In genomic region chr4:142138356-142139099, GRCm38 (mm10) we compare ENCODE assay signal across 15 mouse cellular contexts. TPM values are rescaled to one million over a fixed set of nuclear protein-coding genes. Genes with fewer than 3 reads are reported as not detected.
DNase-seq lines count a peak whose midpoint lies in the region; ATAC-seq lines count a peak whose summit lies in the region.
"Had no signal": no experiment of that assay in that cellular context is flagged by ENCODE, and none has a peak within 500 bp of the region (broad histone marks: within the 10 kb centered on the region; RNA-seq: fewer than 3 reads in every experiment).

No protein-coding gene starts in this region.

- H3K4me3 ChIP-seq in forebrain, embryonic 11.5 days (ENCODE audit: low read depth, low read length): no peak overlapping the region
- no peak overlapping the region for H3K4me3 ChIP-seq in forebrain, embryonic 16.5 days (replicated peaks; ENCODE audit: low read length)
- H3K4me3 ChIP-seq in hindbrain, embryonic 10.5 days: no peak overlapping the region
- H3K4me3 ChIP-seq in midbrain, embryonic 13.5 days (replicated peaks): no peak overlapping the region
- H3K4me3 ChIP-seq: embryonic facial prominence, embryonic 15.5 days; kidney, embryonic 15.5 days; left cerebral cortex, adult 2 months; liver, embryonic 12.5 days had no signal

- WGBS in forebrain, embryonic 11.5 days: 8% methylated on average over 9 of the region's 9 CpGs
- WGBS in forebrain, embryonic 16.5 days: 11% methylated on average over 9 of the region's 9 CpGs
- 18% methylated on average over 9 of the region's 9 CpGs for WGBS in hindbrain, embryonic 10.5 days
- WGBS in midbrain, embryonic 13.5 days: 9% methylated on average over 9 of the region's 9 CpGs

- no peak overlapping the region for H3K4me2 ChIP-seq in forebrain, embryonic 11.5 days (ENCODE audit: low read depth, low read length, severe bottlenecking)
- no peak overlapping the region for H3K4me2 ChIP-seq in forebrain, embryonic 16.5 days (ENCODE audit: low read length)
- no peak overlapping the region for H3K4me2 ChIP-seq in midbrain, embryonic 13.5 days (replicated peaks)
- H3K4me2 ChIP-seq: embryonic facial prominence, embryonic 15.5 days; kidney, embryonic 15.5 days; liver, embryonic 12.5 days had no signal

- H3K27me3 ChIP-seq in forebrain, embryonic 11.5 days (ENCODE audit: control insufficient read depth, insufficient read depth, low read length): no peaks in the 10 kb centered on the region
- no peaks in the 10 kb centered on the region for H3K27me3 ChIP-seq in forebrain, embryonic 16.5 days (replicated peaks; ENCODE audit: control insufficient read depth, insufficient read depth, low read length)
- peaks cover 5% of the 10 kb centered on the region; the same call in 1 of the 2 replicates for H3K27me3 ChIP-seq in hindbrain, embryonic 10.5 days (ENCODE audit: insufficient read depth, poor library complexity, severe bottlenecking)
- no peaks in the 10 kb centered on the region for H3K27me3 ChIP-seq in midbrain, embryonic 13.5 days
- H3K27me3 ChIP-seq: embryonic facial prominence, embryonic 15.5 days; kidney, embryonic 15.5 days; liver, embryonic 12.5 days had no signal

- H3K4me1 ChIP-seq in forebrain, embryonic 11.5 days (replicated peaks; ENCODE audit: control insufficient read depth, insufficient read depth, low read length): peaks cover 6% of the 10 kb centered on the region; the same call in 1 of the 2 replicates
- H3K4me1 ChIP-seq in forebrain, embryonic 16.5 days (replicated peaks; ENCODE audit: control insufficient read depth, insufficient read depth, low read length): no peaks in the 10 kb centered on the region
- peaks cover 27% of the 10 kb centered on the region for H3K4me1 ChIP-seq in hindbrain, embryonic 10.5 days (replicated peaks)
- H3K4me1 ChIP-seq in midbrain, embryonic 13.5 days (replicated peaks): peaks cover 10% of the 10 kb centered on the region
- H3K4me1 ChIP-seq: embryonic facial prominence, embryonic 15.5 days; kidney, embryonic 15.5 days; liver, embryonic 12.5 days had no signal

- H3K9ac ChIP-seq in forebrain, embryonic 11.5 days (ENCODE audit: low read length): peak overlapping the region; percentile 7; the same call in 1 of the 2 replicates
- no peak overlapping the region for H3K9ac ChIP-seq in forebrain, embryonic 16.5 days (replicated peaks; ENCODE audit: low read depth, low read length)
- H3K9ac ChIP-seq in midbrain, embryonic 13.5 days (replicated peaks): 0 out of 2 replicates have a peak overlapping the region, but pooled peaks have one; percentile 20
- H3K9ac ChIP-seq: embryonic facial prominence, embryonic 15.5 days; kidney, embryonic 15.5 days; liver, embryonic 12.5 days had no signal

- no peak overlapping the region for H3K27ac ChIP-seq in forebrain, embryonic 11.5 days (ENCODE audit: low read depth, low read length)
- H3K27ac ChIP-seq in forebrain, embryonic 16.5 days (ENCODE audit: low read length): no peak overlapping the region
- peak overlapping the region; percentile 89 for H3K27ac ChIP-seq in hindbrain, embryonic 10.5 days
- H3K27ac ChIP-seq in midbrain, embryonic 13.5 days: peak overlapping the region; percentile 51
- H3K27ac ChIP-seq: embryonic facial prominence, embryonic 15.5 days; kidney, embryonic 15.5 days; left cerebral cortex, adult 2 months; liver, embryonic 12.5 days; macrophage had no signal

- 0 out of 2 replicates have a peak, but pooled peaks have one; percentile 40 for ATAC-seq in forebrain, embryonic 11.5 days (replicated peaks; ENCODE audit: low FRiP score)
- no peak for ATAC-seq in forebrain, embryonic 16.5 days
- 0 out of 2 replicates have a peak, but pooled peaks have one; percentile 47 for ATAC-seq in midbrain, embryonic 13.5 days
- ATAC-seq: liver, embryonic 12.5 days had no signal

- H3K9me3 ChIP-seq in forebrain, embryonic 11.5 days (ENCODE audit: control insufficient read depth, low read length): no peaks in the 10 kb centered on the region
- no peaks in the 10 kb centered on the region for H3K9me3 ChIP-seq in forebrain, embryonic 16.5 days (ENCODE audit: control insufficient read depth, low read length)
- no peaks in the 10 kb centered on the region for H3K9me3 ChIP-seq in hindbrain, embryonic 10.5 days
- no peaks in the 10 kb centered on the region for H3K9me3 ChIP-seq in midbrain, embryonic 13.5 days
- H3K9me3 ChIP-seq: embryonic facial prominence, embryonic 15.5 days; kidney, embryonic 15.5 days; liver, embryonic 12.5 days had no signal

- no peaks in the 10 kb centered on the region; the same call in 1 of the 2 replicates for H3K36me3 ChIP-seq in forebrain, embryonic 11.5 days (ENCODE audit: control insufficient read depth, insufficient read depth, low read length)
- no peaks in the 10 kb centered on the region for H3K36me3 ChIP-seq in forebrain, embryonic 16.5 days (ENCODE audit: control insufficient read depth, insufficient read depth)
- H3K36me3 ChIP-seq in hindbrain, embryonic 10.5 days: peaks cover 13% of the 10 kb centered on the region
- H3K36me3 ChIP-seq in midbrain, embryonic 13.5 days: peaks cover 20% of the 10 kb centered on the region
- H3K36me3 ChIP-seq: liver, embryonic 12.5 days had no signal

- DNase-seq in forebrain, embryonic 11.5 days (ENCODE audit: low spot score): no peak
- DNase-seq in R1 (ENCODE audit: low read depth, low spot score): peak; percentile 99
- peak; percentile 69 for DNase-seq in hindbrain, embryonic 10.5 days (ENCODE audit: low spot score)
- no peak for DNase-seq in urinary bladder, postnatal 10 days (ENCODE audit: low spot score)
- no peak for DNase-seq in kidney, postnatal 10 days
- DNase-seq in natural killer cell, adult 2 months (ENCODE audit: low spot score in 2 of 2): no peak
- DNase-seq: cerebellum, adult 8-10 months; heart, postnatal 4 days had no signal

RNA-seq across cellular contexts. Expression of gene Tmem51, which starts 54.4 kb away (rescaled TPM):
- 6.3 and 8.9 TPM in 2 replicates for polyA plus RNA-seq in forebrain, embryonic 11.5 days (2014; fragmentation: Nextera tagmentation; extraction: Ambion mirVana)
- 6.5 and 8.6 TPM in 2 replicates for polyA plus RNA-seq in forebrain, embryonic 16.5 days (2015; fragmentation: Nextera tagmentation; extraction: Ambion mirVana)
- 9.2 and 12.1 TPM in 2 replicates for polyA plus RNA-seq in hindbrain, embryonic 10.5 days (2016; fragmentation: Nextera tagmentation; extraction: Ambion mirVana)
- polyA plus RNA-seq in midbrain, embryonic 13.5 days (2015; fragmentation: Nextera tagmentation; extraction: Ambion mirVana): 5.7 and 6.4 TPM in 2 replicates

Comparison
In these comparisons a context has a peak if more than half of its experiments do, and no peak if none do; other contexts are left out.
1. DNase-seq: peak in R1 (single experiment) and hindbrain, embryonic 10.5 days (single experiment); none in forebrain, embryonic 11.5 days (single experiment), urinary bladder, postnatal 10 days (single experiment), kidney, postnatal 10 days (single experiment) and natural killer cell, adult 2 months (0 of 2).
2. H3K27ac ChIP-seq: peak in hindbrain, embryonic 10.5 days (single experiment) and midbrain, embryonic 13.5 days (single experiment); none in forebrain, embryonic 11.5 days (single experiment) and forebrain, embryonic 16.5 days (single experiment).